Mouse (Mus musculus) spleen, adult 2 months (tissue): ENCODE data around the gene Pecam1. TPM values are rescaled to one million over a fixed set of nuclear protein-coding genes. Genes with fewer than 3 reads are reported as not detected.
"Not testable (repeated sequence)": the region's sequence is repeated elsewhere in the genome, so short reads cannot be mapped to it uniquely, and the experiment has no call there.

ENCODE experiments used
- DNase-seq, 2 experiments: peaks; one replicate each; pipeline versions ENCODE4 v3.0.0 to v3.0.0-alpha.2; 2012 to 2021; ENCODE audit warnings: low spot score in 2 of 2, low read depth in 1 of 2
- H3K27ac ChIP-seq: fragments of 200-500 bp; 2 replicates; pipeline ENCODE4 v1.5.1; 2012; ENCODE audit warnings: low read length, inconsistent platforms; ENCODE audit not compliant: insufficient read depth
- H3K27me3 ChIP-seq: fragments of 200-500 bp; 2 replicates; pipeline ENCODE4 v1.6.1; 2012; ENCODE audit warnings: mild to moderate bottlenecking, moderate library complexity, low read length, inconsistent platforms; ENCODE audit not compliant: control insufficient read depth, insufficient read depth
- H3K36me3 ChIP-seq: fragments of 200-500 bp; 2 replicates; pipeline ENCODE4 v1.6.1; 2012; ENCODE audit warnings: mild to moderate bottlenecking, low read length, inconsistent platforms; ENCODE audit not compliant: control insufficient read depth, insufficient read depth
- H3K4me1 ChIP-seq: fragments of 200-500 bp; 2 replicates; pipeline ENCODE4 v1.6.1; 2011; ENCODE audit warnings: inconsistent platforms; ENCODE audit not compliant: control insufficient read depth, insufficient read depth, insufficient read length
- H3K4me3 ChIP-seq: fragments of 200-500 bp; 2 replicates; pipeline ENCODE4 v1.5.1; 2011; ENCODE audit warnings: mild to moderate bottlenecking, inconsistent platforms; ENCODE audit not compliant: insufficient read depth, insufficient read length; ENCODE audit errors: extremely low read depth
- CTCF ChIP-seq: fragments of 200-500 bp; IDR thresholded peaks from 2 replicates; pipeline ENCODE4 v1.5.1; 2011; ENCODE audit warnings: mild to moderate bottlenecking, inconsistent platforms; ENCODE audit not compliant: insufficient read depth, insufficient read length, insufficient replicate concordance; ENCODE audit errors: extremely low read depth
- POLR2A ChIP-seq: fragments of 200-500 bp; IDR thresholded peaks from 2 replicates; pipeline ENCODE4 v1.6.1; 2011; ENCODE audit warnings: low read depth, low read length, inconsistent platforms
- WGBS: fragments of 180-500 bp; shearing (Covaris S2); methylation state at CpG from one replicate; pipeline ENCODE4 v1.1.7; 2018; 5-methylcytosine and 5-hydroxymethylcytosine counted together
- polyA plus RNA-seq: library from polyadenylated mRNA; depleted of rRNA; stranded (reverse); fragments of >200 nt; gene quantifications from 2 replicates; pipeline ENCODE4 v1.2.3, GENCODE M21; 2012

Pecam1 gene
- polyA plus RNA-seq, 1 experiment = 43.5 TPM

DNA sequence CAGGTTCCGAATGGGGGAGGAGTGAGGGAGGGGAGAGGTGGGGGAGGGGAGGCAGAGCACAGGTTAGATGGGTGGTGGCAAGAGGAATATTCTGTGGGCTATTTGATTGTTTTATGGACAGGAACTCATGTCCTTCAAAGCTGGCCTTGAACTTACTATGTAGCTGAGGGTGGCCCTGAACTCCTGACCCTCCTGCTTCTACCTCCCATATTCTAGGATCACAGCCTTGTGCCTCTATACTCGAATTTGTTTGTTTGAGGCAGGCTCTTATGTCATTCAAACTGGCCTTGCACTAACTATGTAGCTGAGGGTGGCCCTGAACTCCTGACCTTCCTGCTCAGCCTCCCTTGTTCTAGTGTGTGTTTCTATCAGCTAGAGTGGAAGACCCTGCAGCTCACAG lies 114.5 kb downstream of the Pecam1 start:
- 61% methylated on average over 2 of the region's 2 CpGs for WGBS
- Histone ChIP-seq H3K27me3 (no peaks in the 10 kb centered on the region), H3K4me3 (no peak overlapping the region), H3K4me1 (no peaks in the 10 kb centered on the region), H3K36me3 (no peaks in the 10 kb centered on the region), H3K27ac (no peak overlapping the region)
- TF ChIP-seq POLR2A (no peak), CTCF (no peak)
- DNase-seq = no peak

GRCm38 (mm10) chr11:106634175-106634574 lies 116.3 kb downstream of the Pecam1 start:
- WGBS = 87% methylated on average over 3 of the region's 3 CpGs
- H3K4me1 ChIP-seq, DNase-seq, H3K27me3 ChIP-seq, H3K27ac ChIP-seq, H3K4me3 ChIP-seq, H3K36me3 ChIP-seq: not testable (repeated sequence)

GRCm38 (mm10) chr11:106633456-106633855 lies 117.0 kb downstream of the Pecam1 start:
- DNase-seq = no peak
- no peaks in the 10 kb centered on the region for H3K36me3 ChIP-seq
- TF ChIP-seq CTCF (no peak), POLR2A (no peak)
- H3K4me3 ChIP-seq = no peak overlapping the region
- no peaks in the 10 kb centered on the region for H3K4me1 ChIP-seq
- 99% methylated on average over 2 of the region's 2 CpGs for WGBS
- H3K27me3 ChIP-seq = no peaks in the 10 kb centered on the region
- H3K27ac ChIP-seq = no peak overlapping the region

DNA sequence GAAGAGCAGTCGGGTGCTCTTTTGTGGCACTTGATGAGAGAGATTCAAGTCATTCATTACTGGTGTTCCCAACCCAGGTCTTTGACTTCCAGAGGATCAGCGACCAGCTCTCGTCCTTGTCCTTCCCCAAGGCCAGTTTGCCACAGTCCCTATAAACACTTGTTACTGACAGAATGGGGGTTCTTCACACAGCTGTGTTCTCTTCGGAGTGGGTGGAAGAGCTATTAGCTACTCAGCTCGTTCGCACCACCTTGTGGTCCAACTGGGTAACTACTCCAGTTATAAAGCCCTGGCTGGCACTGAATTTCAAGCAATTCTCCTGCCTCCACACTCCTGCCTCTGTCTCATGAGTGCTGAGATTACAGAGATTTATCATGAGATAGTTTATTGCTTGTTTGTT lies 122.7 kb downstream of the Pecam1 start:
- no peak overlapping the region for H3K27ac ChIP-seq
- no peaks in the 10 kb centered on the region for H3K4me1 ChIP-seq
- peak; percentile 57 to 67 for DNase-seq
- H3K4me3 ChIP-seq = no peak overlapping the region
- H3K27me3 ChIP-seq = no peaks in the 10 kb centered on the region
- no peaks in the 10 kb centered on the region for H3K36me3 ChIP-seq
- TF ChIP-seq POLR2A (no peak), CTCF (peak; percentile 73; the same call in 1 of the 2 replicates)
- 21% methylated on average over 6 of the region's 6 CpGs for WGBS

DNA sequence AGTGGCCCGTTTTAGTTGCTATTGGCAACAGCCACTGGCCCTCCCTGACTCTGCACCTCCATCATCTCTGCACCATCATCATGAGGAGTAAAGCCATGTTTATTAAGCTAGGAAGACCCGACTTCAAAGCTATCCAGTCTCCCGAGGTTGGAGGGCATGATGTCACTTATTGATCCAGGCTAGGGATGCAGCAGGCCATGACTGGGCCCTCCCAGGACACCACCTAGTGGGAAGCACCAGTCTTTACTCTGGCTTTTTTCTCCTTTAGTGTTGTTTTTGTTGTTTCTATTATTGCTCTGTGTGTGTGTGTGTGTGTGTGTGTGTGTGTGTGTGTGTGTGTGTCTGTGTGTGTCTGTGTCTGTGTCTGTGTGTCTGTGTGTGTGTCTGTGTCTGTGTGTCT lies 124.9 kb downstream of the Pecam1 start:
- Histone ChIP-seq H3K27me3 (no peaks in the 10 kb centered on the region), H3K36me3 (no peaks in the 10 kb centered on the region), H3K4me3 (no peak overlapping the region), H3K4me1 (no peaks in the 10 kb centered on the region), H3K27ac (no peak overlapping the region)
- no peak for DNase-seq
- TF ChIP-seq POLR2A = no peak
- no peak for TF ChIP-seq CTCF
- 79% methylated on average over 3 of the region's 3 CpGs for WGBS

GRCm38 (mm10) chr11:106623629-106624028 lies 126.8 kb downstream of the Pecam1 start:
- Histone ChIP-seq H3K36me3 (no peaks in the 10 kb centered on the region), H3K4me3 (no peak overlapping the region), H3K4me1 (no peaks in the 10 kb centered on the region), H3K27ac (no peak overlapping the region), H3K27me3 (no peaks in the 10 kb centered on the region)
- 67% methylated on average over 2 of the region's 2 CpGs for whole genome bisulfite sequencing
- no peak for DNase-seq
- TF ChIP-seq CTCF (no peak), POLR2A (no peak)

DNA sequence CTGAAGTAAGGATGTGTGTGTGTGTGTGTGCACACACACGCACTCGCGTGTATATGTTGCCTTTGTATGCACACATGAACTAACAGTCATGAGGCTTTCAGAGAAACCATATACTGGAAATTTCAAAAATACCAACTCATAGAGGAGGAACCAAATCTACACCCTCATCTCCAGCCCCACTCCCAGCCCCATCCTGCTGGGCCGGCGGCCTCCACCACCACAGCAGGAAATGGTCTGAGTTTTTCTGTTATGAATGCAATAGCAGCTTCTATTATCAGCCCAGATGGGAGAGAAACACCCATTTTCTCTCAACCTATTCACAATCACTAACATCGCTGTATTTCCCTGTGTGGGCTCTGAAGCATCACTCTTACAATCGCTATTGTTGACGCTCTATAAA lies 128.4 kb downstream of the Pecam1 start:
- H3K4me1 ChIP-seq = no peaks in the 10 kb centered on the region
- no peak overlapping the region for H3K27ac ChIP-seq
- H3K27me3 ChIP-seq = no peaks in the 10 kb centered on the region
- H3K4me3 ChIP-seq = no peak overlapping the region
- 41% methylated on average over 8 of the region's 8 CpGs for WGBS
- no peaks in the 10 kb centered on the region for H3K36me3 ChIP-seq
- TF ChIP-seq CTCF (no peak), POLR2A (no peak)
- no peak for DNase-seq

- 81% methylated on average over 4 of the region's 4 CpGs for WGBS
- not testable (repeated sequence) for DNase-seq, H3K4me3 ChIP-seq, H3K27me3 ChIP-seq, H3K27ac ChIP-seq, H3K4me1 ChIP-seq, H3K36me3 ChIP-seq
These were observed 131.7 kb downstream of the Pecam1 start for GRCm38 (mm10) chr11:106618768-106619167.
